In genomic region chr6:59163407-59163806, GRCm38 (mm10) we compare ENCODE assay signal across 22 mouse cellular contexts. TPM values are rescaled to one million over a fixed set of nuclear protein-coding genes. Genes with fewer than 3 reads are reported as not detected.
DNase-seq lines count a peak whose midpoint lies in the region; ATAC-seq and TF ChIP-seq lines count a peak whose summit lies in the region.
"Had no signal": no experiment of that assay in that cellular context is flagged by ENCODE, and none has a peak within 500 bp of the region (broad histone marks: within the 10 kb centered on the region; RNA-seq: fewer than 3 reads in every experiment).

No protein-coding gene starts in this region.

- no peak for TF ChIP-seq POLR2A in cerebellum, adult 2 months (IDR thresholded peaks at IDR 0.05; ENCODE audit: borderline replicate concordance, insufficient read depth, low read length)

- peak; percentile 40 for ATAC-seq in granulocyte monocyte progenitor cell, adult 5-6 weeks (replicated peaks; ENCODE audit: poor library complexity, severe bottlenecking)
- ATAC-seq in megakaryocyte progenitor cell, adult 5-6 weeks (replicated peaks; ENCODE audit: poor library complexity): peak; percentile 64
- no peak for ATAC-seq in megakaryocyte-erythroid progenitor cell, adult 5-6 weeks (replicated peaks; ENCODE audit: low FRiP score, low TSS enrichment, poor library complexity, severe bottlenecking)
- ATAC-seq: forebrain, embryonic 14.5 days; forebrain, embryonic 16.5 days had no signal

- peak; percentile 10 for DNase-seq in heart, adult 11 months
- no peak for DNase-seq in heart, adult 8-10 months (ENCODE audit: low spot score)
- no peak for DNase-seq in cerebellum, adult 2 months
- DNase-seq: adrenal gland, adult 2 months; adrenal gland, postnatal 10 days; adrenal gland, postnatal 25 days; cerebellum, adult 11-12 months; cerebellum, adult 8-10 months; cerebellum, adult 9-11 months; cerebellum, postnatal 14 days; cerebellum, postnatal 36 days; embryo, embryonic 11 days had no signal

- H3K27me3 ChIP-seq in cerebellum, adult 2 months (ENCODE audit: control insufficient read depth, insufficient read depth, low read length): no peaks in the 10 kb centered on the region
- H3K27me3 ChIP-seq: embryonic facial prominence, embryonic 13.5 days; embryonic facial prominence, embryonic 15.5 days; forebrain, embryonic 12.5 days had no signal

- no peaks in the 10 kb centered on the region for H3K4me1 ChIP-seq in cerebellum, adult 2 months (ENCODE audit: control insufficient read depth, insufficient read depth, low read length)
- H3K4me1 ChIP-seq: embryonic facial prominence, embryonic 13.5 days; embryonic facial prominence, embryonic 15.5 days; forebrain, embryonic 10.5 days; forebrain, embryonic 12.5 days had no signal

- no peak overlapping the region for H3K27ac ChIP-seq in cerebellum, adult 2 months (ENCODE audit: insufficient read depth, low read length)
- H3K27ac ChIP-seq: embryonic facial prominence, embryonic 13.5 days; embryonic facial prominence, embryonic 15.5 days; forebrain, embryonic 10.5 days; forebrain, embryonic 12.5 days had no signal

- TF ChIP-seq CTCF in cerebellum, adult 2 months (IDR thresholded peaks at IDR 0.05; ENCODE audit: borderline replicate concordance, insufficient read depth, low read depth, low read length): no peak

- H3K4me3 ChIP-seq in cerebellum, adult 2 months (replicated peaks; ENCODE audit: insufficient read depth, low read depth, low read length): no peak overlapping the region
- H3K4me3 ChIP-seq: embryonic facial prominence, embryonic 13.5 days; embryonic facial prominence, embryonic 15.5 days; erythroblast, embryonic 14.5 days; forebrain, embryonic 10.5 days; forebrain, embryonic 12.5 days had no signal

- WGBS in cerebellum, adult 2 months: 88% methylated on average over 3 of the region's 3 CpGs

RNA-seq across cellular contexts. Expression of gene Tigd2, which starts 45.3 kb away (rescaled TPM):
- total RNA-seq in heart, adult 8-10 months (2022): 10 to 100 TPM; 10.7 to 14.2 (median 12.3) TPM
- total RNA-seq in granulocyte monocyte progenitor cell, adult 5-6 weeks (2014; fragmentation: Nextera tagmentation): 5.0 and 12.6 TPM in 2 replicates
- 17.1 and 21.7 TPM in 2 replicates for total RNA-seq in granulocyte monocyte progenitor cell, adult 5-6 weeks (2017)
- total RNA-seq in megakaryocyte progenitor cell, adult 5-6 weeks (2015): 14.7 and 16.0 TPM in 2 replicates
- total RNA-seq in megakaryocyte progenitor cell, adult 5-6 weeks (2017): 17.6 and 18.8 TPM in 2 replicates
- 5.0 and 13.9 TPM in 2 replicates for total RNA-seq in megakaryocyte-erythroid progenitor cell, adult 5-6 weeks (2014; fragmentation: Nextera tagmentation)
- 14.3 and 26.2 TPM in 2 replicates for total RNA-seq in megakaryocyte-erythroid progenitor cell, adult 5-6 weeks (2017)
- polyA plus RNA-seq in cerebellum, adult 2 months (2012; rRNA removed): 7.6 and 8.8 TPM in 2 replicates
